Mouse (Mus musculus) neural tube, embryonic 11.5 days (tissue): Measurements from ENCODE around the gene Iqgap1. TPM values are rescaled to one million over a fixed set of nuclear protein-coding genes. Genes with fewer than 3 reads are reported as not detected.

Source experiments
- ATAC-seq: fragments of 200-750 bp; cut with Nextera tagmentation; 2 replicates; pipeline ENCODE4 v1.8.0; 2017; ENCODE audit warnings: moderate number of reproducible peaks, mild to moderate bottlenecking, moderate TSS enrichment, moderate library complexity; ENCODE audit not compliant: insufficient read depth, low FRiP score, low TSS enrichment
- DNase-seq: peaks from one replicate; pipeline ENCODE4 v3.0.0-alpha.2; 2015; ENCODE audit warnings: low spot score
- H3K27ac ChIP-seq: fragments of 300-500 bp; sonication (generic); 2 replicates; pipeline ENCODE4 v1.5.1; 2014; ENCODE audit warnings: low read depth, mild to moderate bottlenecking, low read length
- H3K27me3 ChIP-seq: fragments of 300-500 bp; sonication (generic); 2 replicates; pipeline ENCODE4 v1.6.1; 2014; ENCODE audit warnings: mild to moderate bottlenecking, low read length, mixed read lengths; ENCODE audit not compliant: control insufficient read depth, insufficient read depth
- H3K36me3 ChIP-seq: fragments of 300-500 bp; sonication (generic); 2 replicates; pipeline ENCODE4 v1.6.1; 2014; ENCODE audit warnings: mild to moderate bottlenecking, low read length, moderate library complexity, mixed read lengths; ENCODE audit not compliant: control insufficient read depth, insufficient read depth
- H3K4me1 ChIP-seq: fragments of 300-500 bp; sonication (generic); 2 replicates; pipeline ENCODE4 v1.6.1; 2014; ENCODE audit warnings: low read length, mixed read lengths; ENCODE audit not compliant: control insufficient read depth, insufficient read depth
- H3K4me2 ChIP-seq: fragments of 300-500 bp; sonication (generic); 2 replicates; pipeline ENCODE4 v1.6.1; 2014; ENCODE audit warnings: low read depth, mild to moderate bottlenecking, moderate library complexity
- H3K4me3 ChIP-seq: fragments of 300-500 bp; sonication (generic); 2 replicates; pipeline ENCODE4 v1.5.1; 2014; ENCODE audit warnings: low read depth, low read length
- H3K9ac ChIP-seq: fragments of 300-500 bp; sonication (generic); 2 replicates; pipeline ENCODE4 v1.6.1; 2014; ENCODE audit warnings: mild to moderate bottlenecking, low read length
- H3K9me3 ChIP-seq: fragments of 300-500 bp; sonication (generic); 2 replicates; pipeline ENCODE4 v1.6.1; 2016; ENCODE audit warnings: low read length; ENCODE audit not compliant: control insufficient read depth
- WGBS: fragments of 180-500 bp; shearing (Covaris S2); extraction: QIAGEN DNeasy Blood & Tissue Kit; methylation state at CpG from one replicate; pipeline ENCODE4 v1.1.7; 2014; 5-methylcytosine and 5-hydroxymethylcytosine counted together
- polyA plus RNA-seq: library from polyadenylated mRNA; unstranded; fragments of >200 nt; fragmentation: Nextera tagmentation; extraction: Ambion mirVana; gene quantifications from 2 replicates; pipeline ENCODE4 v1.2.1, GENCODE M21; 2014

Iqgap1 gene
- polyA plus RNA-seq, 1 experiment from 2014 or later, result 26.4 TPM

DNA sequence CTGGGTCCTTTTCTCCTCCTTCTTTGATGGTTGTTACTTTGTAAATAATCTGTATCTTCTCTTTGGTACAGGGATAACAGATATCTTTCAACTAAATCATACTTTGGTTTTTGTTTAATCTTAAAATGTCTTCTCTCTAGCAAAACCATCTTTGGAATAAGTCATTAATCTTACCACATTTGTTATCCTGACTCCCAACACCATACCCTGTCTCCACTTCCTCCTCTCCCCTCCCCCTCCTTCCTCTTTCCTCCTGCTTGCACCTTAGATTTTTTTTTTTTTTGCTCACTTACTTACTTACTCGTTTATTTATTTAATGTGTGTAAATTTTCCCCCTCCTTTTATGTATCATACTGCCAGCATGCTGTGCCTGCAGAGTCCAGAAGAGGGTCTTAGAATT, 129.4 kb downstream of the Iqgap1 start:
- WGBS, result 73% methylated on average over 1 of the region's 1 CpGs
- H3K4me2 ChIP-seq, result no peak overlapping the region
- no peak overlapping the region for H3K27ac ChIP-seq
- H3K36me3 ChIP-seq, result no peaks in the 10 kb centered on the region
- no peak for ATAC-seq
- no peak overlapping the region for H3K4me3 ChIP-seq
- H3K4me1 ChIP-seq, result no peaks in the 10 kb centered on the region
- no peak for DNase-seq
- no peak overlapping the region for H3K9ac ChIP-seq
- H3K27me3 ChIP-seq, result no peaks in the 10 kb centered on the region
- peaks cover 2% of the 10 kb centered on the region; the same call in 1 of the 2 replicates for H3K9me3 ChIP-seq

GRCm38 (mm10) chr7:80692472-80692871, 133.3 kb downstream of the Iqgap1 start:
- Histone ChIP-seq H3K4me2 (no peak overlapping the region), H3K9ac (no peak overlapping the region), H3K27ac (no peak overlapping the region), H3K4me1 (no peaks in the 10 kb centered on the region), H3K9me3 (peaks cover 2% of the 10 kb centered on the region; the same call in 1 of the 2 replicates), H3K4me3 (no peak overlapping the region), H3K27me3 (no peaks in the 10 kb centered on the region), H3K36me3 (no peaks in the 10 kb centered on the region)
- no peak for DNase-seq
- ATAC-seq, result no peak
- WGBS, result 93% methylated on average over 9 of the region's 9 CpGs

GRCm38 (mm10) chr7:80691131-80691530, 134.6 kb downstream of the Iqgap1 start:
- H3K36me3 ChIP-seq, result no peaks in the 10 kb centered on the region
- H3K4me1 ChIP-seq, result no peaks in the 10 kb centered on the region
- H3K4me3 ChIP-seq, result no peak overlapping the region
- no peak overlapping the region for H3K27ac ChIP-seq
- peaks cover 2% of the 10 kb centered on the region; the same call in 1 of the 2 replicates for H3K9me3 ChIP-seq
- H3K27me3 ChIP-seq, result no peaks in the 10 kb centered on the region
- H3K4me2 ChIP-seq, result no peak overlapping the region
- no peak overlapping the region for H3K9ac ChIP-seq
- no peak for DNase-seq
- 68% methylated on average over 6 of the region's 6 CpGs for WGBS
- no peak for ATAC-seq

GRCm38 (mm10) chr7:80689221-80689591, 136.6 kb downstream of the Iqgap1 start:
- Histone ChIP-seq H3K4me1 (no peaks in the 10 kb centered on the region), H3K27ac (peak overlapping the region; percentile 95), H3K4me3 (peak overlapping the region; percentile 84), H3K36me3 (no peaks in the 10 kb centered on the region), H3K9ac (peak overlapping the region; percentile 94), H3K27me3 (no peaks in the 10 kb centered on the region), H3K4me2 (peak overlapping the region; percentile 72), H3K9me3 (peaks cover 2% of the 10 kb centered on the region; the same call in 1 of the 2 replicates)
- DNase-seq (no peak), ATAC-seq (no peak)
- 32% methylated on average over 10 of the region's 10 CpGs for WGBS

DNA sequence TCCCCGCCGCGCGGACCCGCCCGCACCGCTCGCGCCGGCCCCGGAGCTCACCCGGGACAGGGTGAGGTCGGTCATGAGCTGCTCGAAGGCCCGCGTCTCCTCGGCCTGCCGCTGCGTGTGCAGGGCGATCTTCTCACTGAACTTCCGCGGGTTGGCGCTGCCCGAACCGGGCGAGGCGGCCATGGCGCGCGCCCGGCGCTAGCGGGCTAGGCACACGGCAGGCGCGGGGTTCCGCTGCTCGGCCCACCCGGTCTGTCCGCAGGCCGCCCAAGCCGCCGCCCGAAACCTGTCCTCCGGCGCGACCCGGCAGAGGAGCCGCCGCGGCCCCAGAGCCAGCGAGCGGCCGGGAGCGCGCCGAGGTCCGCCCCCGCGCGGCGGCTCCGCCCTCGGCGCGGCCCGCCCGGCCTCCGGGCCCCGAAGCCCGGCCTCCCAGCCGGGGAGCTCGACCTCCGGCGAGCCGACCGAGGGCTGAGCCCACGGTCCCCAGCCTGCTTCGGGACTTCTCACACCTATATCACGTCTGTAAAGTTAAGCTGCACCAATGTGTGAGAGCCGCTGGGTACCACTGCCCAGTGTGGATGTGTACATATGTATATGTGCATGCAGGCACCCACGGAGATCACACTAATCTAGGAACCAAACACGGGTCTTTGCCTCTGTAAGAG, 137.1 kb downstream of the Iqgap1 start, which contains the start of gene Crtc3:
TSS of gene Crtc3 (minus strand) at position 322 of the 665 bp plus-strand sequence.
- peak within 1 kb of the TSS; percentile 72 for H3K4me2 ChIP-seq
- H3K36me3 ChIP-seq, result no peaks in the 10 kb centered on the region
- DNase-seq, result peak; percentile 79
- WGBS, result under 1% methylated on average over 56 of the region's 83 CpGs
- no peaks in the 10 kb centered on the region for H3K4me1 ChIP-seq
- no peaks in the 10 kb centered on the region for H3K9me3 ChIP-seq
- ATAC-seq, result peak; percentile 77
- no peaks in the 10 kb centered on the region for H3K27me3 ChIP-seq
- peak within 1 kb of the TSS; percentile 95 for H3K27ac ChIP-seq
- peak within 1 kb of the TSS; percentile 94 for H3K9ac ChIP-seq
- peak within 1 kb of the TSS; percentile 84 for H3K4me3 ChIP-seq

- H3K4me1 ChIP-seq, result no peaks in the 10 kb centered on the region
- peak; percentile 77 for DNase-seq
- no peaks in the 10 kb centered on the region for H3K9me3 ChIP-seq
- peak; percentile 72 for ATAC-seq
- H3K27ac ChIP-seq, result peak overlapping the region; percentile 95
- no peaks in the 10 kb centered on the region for H3K36me3 ChIP-seq
- peak overlapping the region; percentile 94 for H3K9ac ChIP-seq
- H3K4me2 ChIP-seq, result peak overlapping the region; percentile 72
- whole genome bisulfite sequencing, result 2% methylated on average over 59 of the region's 69 CpGs
- peak overlapping the region; percentile 84 for H3K4me3 ChIP-seq
- H3K27me3 ChIP-seq, result no peaks in the 10 kb centered on the region
Observed at GRCm38 (mm10) chr7:80687721-80688555, 137.8 kb downstream of the Iqgap1 start.

DNA sequence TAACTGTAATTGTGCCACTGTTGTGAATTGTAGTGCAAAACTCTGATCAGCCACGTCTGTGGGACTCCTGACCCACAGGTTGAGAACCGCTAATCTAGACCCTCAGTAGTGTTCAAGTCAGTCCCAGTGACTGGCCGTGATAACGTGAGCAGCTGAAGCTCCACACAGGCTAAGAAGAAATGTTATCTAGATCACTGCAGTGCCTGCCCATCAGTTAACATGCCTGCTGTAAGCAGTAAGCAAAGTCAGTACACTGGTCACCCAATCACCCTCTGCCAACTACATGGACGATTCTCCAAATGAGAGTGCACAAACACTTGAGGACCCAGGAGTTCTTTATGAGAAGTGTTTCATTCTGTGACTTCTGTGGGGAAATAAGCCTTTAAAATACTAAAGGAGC, 140.1 kb downstream of the Iqgap1 start:
- Histone ChIP-seq H3K9ac (no peak overlapping the region), H3K9me3 (no peaks in the 10 kb centered on the region), H3K4me2 (no peak overlapping the region), H3K4me3 (no peak overlapping the region), H3K4me1 (no peaks in the 10 kb centered on the region), H3K27ac (no peak overlapping the region), H3K36me3 (no peaks in the 10 kb centered on the region), H3K27me3 (no peaks in the 10 kb centered on the region)
- DNase-seq (no peak), ATAC-seq (no peak)
- WGBS, result 88% methylated on average over 5 of the region's 5 CpGs

- WGBS, result 68% methylated on average over 1 of the region's 1 CpGs
- DNase-seq, result no peak
Observed at GRCm38 (mm10) chr7:80682630-80683029, 143.1 kb downstream of the Iqgap1 start.

More at GRCm38 (mm10) chr7:80682630-80683029, 143.1 kb downstream of the Iqgap1 start:
- no peak overlapping the region for H3K4me2 ChIP-seq
- no peak overlapping the region for H3K9ac ChIP-seq
- no peak overlapping the region for H3K4me3 ChIP-seq
- ATAC-seq, result no peak
- H3K4me1 ChIP-seq, result 0 out of 2 replicates have a peak, but pooled peaks cover 3% of the 10 kb centered on the region
- H3K9me3 ChIP-seq, result no peaks in the 10 kb centered on the region
- no peaks in the 10 kb centered on the region for H3K27me3 ChIP-seq
- H3K27ac ChIP-seq, result no peak overlapping the region
- H3K36me3 ChIP-seq, result no peaks in the 10 kb centered on the region
